Mouse (Mus musculus) heart, postnatal 4 days (tissue): ENCODE measurements around the gene Rbm4b. TPM values are rescaled to one million over a fixed set of nuclear protein-coding genes. Genes with fewer than 3 reads are reported as not detected.

Source experiments
- DNase-seq: peaks from one replicate; pipeline ENCODE4 v3.0.0; 2021
- total RNA-seq, 2 experiments: library from RNA; stranded (reverse); gene quantifications; 2 replicates each; pipeline ENCODE4 v1.2.3; 2021

Rbm4b gene
- 1 to 10 TPM; 7.5 to 8.3 TPM for total RNA-seq

GRCm38 (mm10) chr19:4756193-4756911 is at the start of gene Rbm4b:
Rbm4b (plus strand) TSS chr19:4756497.
- DNase-seq, result peak; percentile 97

DNA sequence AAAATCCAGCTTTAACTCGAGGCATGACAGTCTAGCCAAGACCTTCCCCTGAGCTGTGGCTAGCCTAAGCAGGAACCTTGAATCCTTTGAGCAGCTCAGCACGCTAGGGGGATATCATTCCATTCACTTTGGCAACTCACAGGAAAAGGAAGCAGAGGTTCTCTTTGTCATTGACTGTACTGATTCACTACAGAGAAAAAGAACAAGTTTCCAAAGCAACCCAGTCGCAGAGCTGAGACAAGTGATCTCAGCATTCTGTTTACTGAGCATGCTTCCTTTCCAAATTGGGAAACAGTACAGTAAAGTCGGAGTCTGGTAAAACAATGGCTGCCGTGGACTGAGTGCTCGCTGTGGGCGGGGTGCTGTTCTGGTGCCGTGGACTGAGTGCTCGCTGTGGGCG is 47.5 kb upstream of the Rbm4b start:
- no peak for DNase-seq

DNA sequence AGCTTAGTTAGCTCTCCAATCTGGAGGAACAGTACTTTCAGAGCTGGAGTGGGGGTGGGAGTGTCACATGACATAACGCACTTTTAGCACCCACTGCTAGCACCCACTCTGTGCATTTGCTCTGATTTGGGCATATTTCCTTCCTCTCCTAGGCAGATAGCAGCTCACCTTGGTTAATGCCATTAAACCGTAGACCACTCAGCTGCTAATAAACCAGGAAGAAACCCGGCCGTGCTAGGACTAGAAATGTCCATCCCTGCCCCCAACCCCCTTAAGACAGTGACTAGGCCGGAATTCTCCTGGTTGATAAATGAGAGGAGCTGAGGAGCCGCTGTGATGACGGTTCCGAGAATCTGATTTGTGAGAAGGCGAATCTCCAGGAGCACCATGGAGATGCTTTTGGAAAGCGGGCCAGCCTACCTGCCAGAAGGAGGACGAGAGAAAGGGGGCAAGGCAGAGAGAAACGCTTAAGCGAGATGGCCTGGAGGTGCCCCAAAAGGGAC is 45.1 kb upstream of the Rbm4b start, which contains the start of gene Sptbn2:
Gene Sptbn2 (plus strand): TSS at position 70 of the 503 bp plus-strand sequence.
- DNase-seq, result no peak

GRCm38 (mm10) chr19:4711601-4712155 is 44.6 kb upstream of the Rbm4b start:
- DNase-seq, result no peak

DNA sequence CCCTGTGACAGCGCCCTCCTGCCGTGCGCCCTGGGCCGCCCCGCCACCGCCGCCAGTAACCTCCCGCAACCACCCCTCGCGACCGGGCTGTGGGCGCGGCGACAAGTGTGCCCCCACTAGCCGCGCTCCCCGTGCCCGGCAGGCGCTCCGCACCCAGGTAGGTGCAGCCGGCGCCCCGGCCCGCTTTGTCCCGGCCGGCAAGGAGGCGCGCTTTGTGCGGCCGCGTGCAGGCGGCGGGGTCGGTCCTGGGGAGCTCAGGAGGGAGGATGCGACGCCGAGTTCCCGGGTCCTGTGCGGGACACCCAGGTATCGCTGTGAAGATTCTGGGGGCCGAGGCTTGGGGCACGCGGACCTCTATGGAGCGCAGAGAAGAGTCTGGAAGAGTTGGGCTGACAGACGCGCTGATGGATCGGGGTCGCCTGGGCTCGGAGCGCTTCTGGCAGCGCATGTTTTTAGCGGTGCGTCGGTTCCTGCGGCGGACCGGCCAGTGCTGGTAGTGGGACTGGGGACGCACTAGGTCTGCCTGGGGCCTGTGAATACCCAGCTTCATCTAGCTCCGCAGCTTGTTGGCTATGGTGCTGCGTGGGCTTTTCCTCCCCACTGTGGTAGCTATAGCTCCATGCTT is 44.0 kb upstream of the Rbm4b start:
- DNase-seq, result no peak

DNA sequence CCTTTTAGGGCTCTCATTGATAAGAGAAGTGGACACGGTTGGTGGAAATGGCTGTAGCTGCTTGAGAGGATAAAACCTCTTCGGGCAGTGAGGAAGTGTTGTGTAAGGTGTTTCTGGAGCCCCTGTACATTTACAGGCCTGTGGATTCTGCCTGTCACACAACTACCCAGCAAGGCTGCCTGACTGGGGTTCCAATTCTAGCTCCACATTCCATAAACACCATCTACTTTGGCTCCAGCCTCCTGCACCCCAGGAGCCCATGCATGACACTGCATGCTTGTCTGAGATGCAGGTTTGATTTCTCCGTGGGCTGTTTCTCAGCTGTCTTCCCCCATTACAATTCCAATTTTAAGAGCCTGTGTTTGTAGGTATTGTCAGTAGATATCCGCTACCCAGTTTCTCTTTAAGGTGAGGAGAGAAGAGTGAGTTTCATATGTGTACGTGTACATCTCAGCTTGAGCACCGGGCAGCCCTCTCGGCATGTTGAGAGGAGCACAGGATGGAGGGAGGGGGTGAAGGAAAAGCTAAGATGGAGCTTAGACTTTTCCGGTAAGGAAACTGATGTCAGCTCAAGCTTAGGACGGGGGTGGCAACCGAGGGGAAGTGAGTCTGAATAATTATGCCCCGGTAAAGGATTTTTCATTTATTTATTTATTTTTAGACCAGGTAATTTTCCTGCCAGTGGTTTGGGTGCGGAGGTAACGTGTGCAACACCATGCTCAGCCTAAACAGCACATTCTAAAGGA is 43.3 kb upstream of the Rbm4b start:
- no peak for DNase-seq

GRCm38 (mm10) chr19:4713886-4714285 is 42.4 kb upstream of the Rbm4b start:
- no peak for DNase-seq

- no peak for DNase-seq
These were observed 39.5 kb upstream of the Rbm4b start for GRCm38 (mm10) chr19:4716756-4717155.

- no peak for DNase-seq
These were observed 39.0 kb upstream of the Rbm4b start for GRCm38 (mm10) chr19:4717281-4717680.

- DNase-seq, result no peak
These were observed 37.6 kb upstream of the Rbm4b start for GRCm38 (mm10) chr19:4718716-4719115.

DNA sequence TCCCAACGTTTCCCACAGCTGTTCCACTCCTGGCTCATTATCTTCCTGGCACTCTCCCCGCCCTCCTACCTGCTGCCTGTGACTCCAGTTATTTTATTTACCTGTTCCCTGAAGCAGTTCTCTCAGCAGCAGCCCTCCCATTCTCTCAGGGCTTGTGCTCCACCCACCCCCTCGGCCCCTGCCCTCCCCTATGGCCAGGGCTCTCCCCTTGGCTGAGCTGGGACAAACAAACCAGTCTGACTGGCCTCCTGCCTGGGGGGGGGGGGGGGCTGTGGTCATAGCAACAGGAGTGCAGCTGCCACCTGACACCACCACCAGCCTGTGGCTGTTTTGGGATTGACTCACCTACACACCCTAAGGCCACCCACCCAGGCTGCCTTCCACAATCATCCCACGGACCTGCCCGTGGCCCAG is 36.9 kb upstream of the Rbm4b start:
- DNase-seq, result no peak

GRCm38 (mm10) chr19:4720112-4720511 is 36.2 kb upstream of the Rbm4b start:
- no peak for DNase-seq

GRCm38 (mm10) chr19:4720671-4721244 is 35.5 kb upstream of the Rbm4b start:
- DNase-seq, result no peak

DNA sequence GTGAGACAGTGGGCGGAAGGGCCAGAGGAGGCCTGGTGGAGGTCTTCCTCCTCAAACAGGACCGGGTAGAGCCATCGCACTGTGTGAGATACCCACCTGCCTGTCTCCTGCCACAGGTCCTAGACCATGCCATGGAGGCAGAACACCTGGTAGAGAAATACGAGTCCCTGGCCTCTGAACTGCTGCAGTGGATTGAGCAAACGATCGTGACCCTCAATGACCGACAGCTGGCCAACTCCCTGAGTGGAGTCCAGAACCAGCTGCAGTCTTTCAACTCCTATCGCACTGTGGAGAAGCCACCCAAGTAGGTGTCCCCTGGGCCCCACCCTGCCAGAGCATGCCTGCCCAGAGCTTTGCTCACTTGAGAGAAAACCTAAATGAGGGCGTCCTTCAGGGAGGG is 27.1 kb upstream of the Rbm4b start:
- no peak for DNase-seq

GRCm38 (mm10) chr19:4733052-4733451 is 23.2 kb upstream of the Rbm4b start:
- DNase-seq, result no peak

- no peak for DNase-seq
These were observed 18.4 kb upstream of the Rbm4b start for GRCm38 (mm10) chr19:4737866-4738265.

- DNase-seq, result no peak
These were observed 17.2 kb upstream of the Rbm4b start for GRCm38 (mm10) chr19:4739053-4739452.

GRCm38 (mm10) chr19:4739762-4740161 is 16.5 kb upstream of the Rbm4b start:
- DNase-seq, result no peak

GRCm38 (mm10) chr19:4741482-4741881 is 14.8 kb upstream of the Rbm4b start:
- no peak for DNase-seq

DNA sequence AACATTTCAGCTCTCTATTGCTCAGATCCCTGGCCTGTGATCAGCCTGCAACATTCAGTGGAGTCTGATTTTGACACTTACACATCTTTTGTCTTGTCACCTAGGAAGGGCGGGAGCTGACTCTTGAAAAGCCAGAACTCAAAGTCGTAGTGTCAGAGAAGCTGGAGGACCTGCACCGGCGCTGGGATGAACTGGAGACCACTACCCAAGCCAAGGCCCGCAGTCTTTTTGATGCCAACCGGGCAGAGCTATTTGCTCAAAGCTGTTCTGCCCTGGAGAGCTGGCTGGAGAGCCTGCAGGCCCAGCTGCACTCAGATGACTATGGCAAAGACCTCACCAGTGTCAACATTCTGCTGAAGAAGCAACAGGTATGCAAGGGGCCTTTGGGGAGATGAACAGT is 14.1 kb upstream of the Rbm4b start:
- no peak for DNase-seq

DNA sequence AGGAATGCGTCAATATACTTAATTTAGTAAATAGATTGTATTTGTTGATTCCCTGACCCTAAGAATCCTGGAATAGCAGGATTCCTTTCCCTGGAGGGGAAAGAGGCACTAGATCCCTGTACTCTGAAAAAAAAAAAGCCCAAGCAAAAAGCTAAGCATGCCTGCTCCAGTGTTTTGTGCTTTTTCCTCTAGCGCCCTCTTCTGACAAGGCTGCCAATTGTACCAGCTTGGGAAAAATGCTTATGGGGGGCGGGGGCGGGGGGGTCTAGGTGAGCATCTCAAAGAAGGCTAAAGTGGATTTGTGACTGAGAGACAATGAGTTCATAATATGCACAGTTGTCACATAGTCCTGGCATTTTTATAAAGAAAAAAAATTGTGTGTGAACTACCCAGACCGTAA is 12.8 kb upstream of the Rbm4b start:
- DNase-seq, result peak; percentile 63

DNA sequence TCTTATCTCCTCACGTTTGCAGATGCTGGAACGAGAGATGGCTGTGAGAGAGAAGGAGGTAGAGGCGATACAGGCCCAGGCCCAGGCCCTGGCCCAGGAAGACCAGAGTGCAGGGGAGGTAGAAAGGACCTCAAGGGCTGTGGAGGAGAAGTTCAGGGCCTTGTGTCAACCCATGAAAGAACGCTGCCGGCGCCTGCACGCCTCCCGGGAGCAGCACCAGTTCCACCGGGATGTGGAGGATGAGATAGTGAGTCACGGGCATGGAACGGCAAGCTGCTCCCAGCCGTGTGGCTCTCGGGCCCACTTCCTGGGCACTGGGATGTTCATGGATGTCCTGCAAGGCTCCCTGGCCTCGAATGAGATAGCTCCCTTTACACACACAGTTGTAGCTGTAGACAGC is 12.3 kb upstream of the Rbm4b start:
- no peak for DNase-seq

DNA sequence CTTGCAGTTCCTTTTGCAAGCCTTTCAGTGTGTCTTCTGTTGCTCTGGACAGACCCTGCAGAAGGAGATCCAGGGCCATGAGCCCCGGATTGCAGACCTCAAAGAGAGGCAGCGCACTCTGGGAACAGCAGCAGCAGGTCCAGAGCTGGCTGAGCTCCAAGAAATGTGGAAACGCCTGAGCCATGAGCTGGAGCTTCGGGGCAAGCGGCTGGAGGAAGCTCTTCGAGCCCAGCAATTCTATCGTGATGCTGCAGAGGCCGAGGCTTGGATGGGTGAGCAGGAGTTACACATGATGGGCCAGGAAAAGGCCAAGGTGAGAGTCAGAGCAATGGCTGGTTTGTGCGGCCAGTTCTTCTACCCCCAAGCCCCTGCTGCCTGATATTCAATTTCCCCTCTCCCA is 11.2 kb upstream of the Rbm4b start:
- DNase-seq, result peak; percentile 71
